Mouse (Mus musculus) regulatory T cell (primary cell): ENCODE results near the gene Ehd2.

ENCODE experiments used
- in situ Hi-C: fragments of 300-600 bp; cut with MboI, MseI; formaldehyde crosslinking; loops from one replicate; pipeline ENCODE4 v1.15.1; 2025; ENCODE audit warnings: high pct_unique_total_duplicates

Ehd2 gene

DNA sequence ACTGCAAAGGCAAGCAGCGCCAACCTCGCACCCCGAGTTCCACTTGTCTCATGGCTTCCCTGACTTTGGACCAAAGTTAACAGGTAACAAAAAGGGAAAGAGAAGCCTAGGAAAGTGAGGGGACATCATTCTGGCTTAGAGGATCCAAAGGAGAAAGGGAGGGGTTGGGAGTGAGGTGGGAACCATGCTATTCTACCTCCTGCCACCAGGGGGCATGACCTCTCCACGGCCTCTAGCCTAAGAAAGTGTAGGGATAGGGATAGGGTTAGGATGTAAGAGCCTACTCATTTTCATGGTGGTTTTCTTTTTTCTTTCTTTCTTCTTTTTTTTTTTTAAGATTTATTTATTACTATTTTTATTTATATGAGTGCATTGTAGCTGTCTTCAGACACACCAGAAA lies 8.5 kb upstream of the Ehd2 start:
- in situ Hi-C loops = no loop called here

DNA sequence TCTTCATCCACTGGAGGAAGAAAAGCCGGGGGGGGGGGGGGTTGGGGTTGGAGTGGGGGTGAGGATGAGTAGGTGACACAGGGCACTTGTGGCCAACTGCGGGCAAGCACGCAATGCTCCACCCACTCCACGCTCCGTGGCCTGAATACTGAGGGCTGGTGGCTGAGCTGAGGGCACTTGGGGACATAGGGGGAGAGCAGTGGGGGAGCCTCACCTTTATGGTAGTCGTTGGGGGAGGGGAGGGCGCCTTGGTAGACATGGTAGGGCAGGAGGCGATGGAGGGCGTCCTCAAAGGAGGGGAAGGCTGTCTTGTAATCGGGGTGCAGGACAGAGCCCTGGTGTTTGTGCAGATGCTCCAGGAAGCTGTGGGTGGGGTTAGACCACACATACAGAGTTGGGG lies 8.1 kb upstream of the Ehd2 start:
- in situ Hi-C loops = no loop called here

DNA sequence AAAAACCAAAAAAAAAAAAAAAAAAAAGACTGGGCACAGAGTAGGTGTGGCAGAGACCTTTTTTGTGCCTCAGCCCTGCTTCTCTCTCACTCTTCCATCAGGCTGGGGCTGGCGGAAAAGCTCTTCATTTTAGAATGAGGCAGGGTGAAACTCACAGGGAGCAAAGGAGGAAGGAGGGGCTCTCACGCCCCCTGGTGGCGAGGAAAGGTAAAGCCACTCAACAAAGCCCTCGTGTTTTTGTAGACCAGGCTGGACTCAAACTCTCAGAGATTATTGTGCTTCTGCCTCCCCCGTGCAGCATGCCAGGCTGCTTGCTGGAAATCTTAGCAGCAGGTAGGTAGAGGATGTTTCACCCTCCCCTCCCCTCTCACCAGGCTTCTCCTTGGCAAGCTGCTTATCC lies 7.3 kb upstream of the Ehd2 start:
- in situ Hi-C loops = no loop called here

DNA sequence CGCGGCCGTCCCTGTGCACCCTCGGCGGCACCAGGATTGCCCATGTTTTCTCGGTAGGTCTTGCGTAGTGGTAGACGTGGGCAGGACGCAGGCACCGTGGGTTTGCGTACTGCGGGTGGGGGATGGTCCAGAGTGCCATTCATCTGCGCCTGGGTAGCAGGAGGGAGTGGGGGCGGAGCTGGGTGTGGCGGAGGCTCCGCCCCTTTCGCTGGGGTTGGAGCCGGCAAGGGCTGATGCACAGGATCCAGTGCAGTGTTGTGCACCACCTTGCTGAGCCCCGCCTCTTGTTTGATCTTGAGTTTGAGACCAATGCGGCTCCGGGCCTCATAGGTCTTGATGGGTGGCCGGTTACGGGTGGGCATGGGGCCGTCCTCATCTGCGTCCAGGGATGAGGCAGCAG lies 4.9 kb upstream of the Ehd2 start:
- in situ Hi-C loops = no loop called here

DNA sequence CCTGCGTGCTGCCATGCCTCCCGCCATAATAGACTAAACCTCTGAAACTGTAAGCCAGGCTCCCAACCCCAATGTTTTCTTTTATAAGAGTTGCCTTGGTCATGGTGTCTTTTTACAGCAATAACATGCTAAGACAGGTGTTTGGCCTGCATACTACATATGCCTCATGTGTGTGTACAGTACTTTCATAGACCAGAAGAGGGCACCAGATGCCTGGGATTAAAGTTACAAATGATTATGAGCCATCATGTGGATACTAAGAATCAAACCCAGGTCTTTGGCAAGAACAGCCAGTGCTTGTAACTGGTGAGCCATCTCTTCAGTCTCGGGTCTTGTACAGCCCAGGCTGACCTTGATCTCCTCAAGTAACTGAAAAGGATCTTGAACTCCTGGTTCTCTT lies 2.3 kb upstream of the Ehd2 start:
- in situ Hi-C loops = no loop called here

DNA sequence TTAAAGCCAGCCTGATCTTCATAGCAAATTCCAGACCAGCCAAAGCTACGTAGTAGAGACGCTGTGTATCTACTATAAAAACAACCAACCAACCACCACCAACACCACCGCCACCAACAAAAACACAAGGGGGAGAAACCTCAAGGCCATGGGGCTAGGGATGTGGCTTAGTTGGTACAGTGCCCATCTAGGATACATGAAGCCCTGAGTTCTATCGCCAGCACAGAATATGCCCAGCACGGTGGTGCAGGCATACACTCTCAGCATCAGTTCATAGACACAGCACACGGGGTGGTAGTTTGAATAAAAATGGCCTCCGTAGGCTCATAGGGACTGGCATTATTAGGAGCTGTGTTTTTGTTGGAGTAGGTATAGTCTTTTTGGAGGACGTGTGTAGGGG lies 955 bp upstream of the Ehd2 start:
- in situ Hi-C loops = no loop called here

DNA sequence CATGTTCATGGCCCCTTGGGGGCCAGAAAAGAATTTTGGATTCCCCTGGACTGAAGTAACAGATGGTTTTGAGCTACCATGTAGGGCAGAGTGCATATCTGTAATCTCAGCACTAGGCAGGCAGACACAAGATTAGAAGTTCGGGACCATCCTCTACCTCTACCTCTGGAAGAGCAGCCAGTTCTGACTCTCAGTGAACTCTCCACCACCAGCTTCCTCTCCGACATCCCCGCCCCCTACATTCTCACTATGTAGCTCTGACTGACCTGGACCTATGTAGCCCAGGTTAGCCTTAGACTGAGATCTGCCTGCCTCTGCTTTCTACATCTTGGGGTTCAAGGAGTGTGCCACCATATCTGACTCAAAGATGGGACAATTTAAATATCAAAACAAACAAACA lies 878 bp downstream of the Ehd2 start:
- in situ Hi-C loops = no loop called here

DNA sequence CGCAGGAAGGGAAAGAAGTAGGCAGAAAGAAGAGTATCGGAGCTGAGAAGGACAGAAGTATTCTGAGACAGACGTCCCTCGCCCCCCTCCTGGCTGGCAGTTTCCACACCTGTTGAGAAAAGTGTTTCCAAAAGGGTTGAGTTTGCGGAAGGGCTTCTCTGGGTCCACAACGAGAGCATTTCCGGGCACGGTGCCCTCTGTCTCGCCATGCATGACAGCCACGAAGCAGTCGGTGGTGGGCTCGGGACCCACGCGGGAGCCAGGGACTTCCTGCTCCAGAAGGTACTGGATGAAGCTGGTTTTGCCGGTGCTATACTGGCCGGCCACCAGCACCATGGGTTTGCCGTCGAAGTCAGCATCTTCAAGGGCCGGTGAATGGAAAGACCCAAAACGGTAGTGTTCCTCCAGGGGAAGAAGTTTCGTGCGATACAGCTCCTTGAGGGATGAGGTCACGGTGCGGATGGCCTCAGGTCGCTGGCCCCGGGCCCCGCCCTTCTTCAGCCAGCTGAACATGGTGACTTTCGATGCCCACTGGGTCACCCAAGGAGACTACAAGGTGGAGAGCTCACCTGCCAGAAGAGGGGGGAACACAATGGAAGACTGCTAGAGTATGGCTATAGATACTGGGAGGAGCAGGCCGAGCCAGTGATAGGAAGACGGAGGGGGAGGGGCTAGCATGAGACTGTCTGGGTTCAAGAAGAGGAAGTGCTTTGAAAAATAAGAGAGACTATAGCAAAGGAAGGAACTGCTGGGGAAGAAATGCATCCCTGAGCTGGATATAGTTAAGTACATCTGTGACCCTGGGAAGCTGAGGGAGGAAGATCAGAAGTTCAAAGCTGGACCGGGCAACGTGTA lies 3.3 kb downstream of the Ehd2 start:
- in situ Hi-C loops = no loop called here

DNA sequence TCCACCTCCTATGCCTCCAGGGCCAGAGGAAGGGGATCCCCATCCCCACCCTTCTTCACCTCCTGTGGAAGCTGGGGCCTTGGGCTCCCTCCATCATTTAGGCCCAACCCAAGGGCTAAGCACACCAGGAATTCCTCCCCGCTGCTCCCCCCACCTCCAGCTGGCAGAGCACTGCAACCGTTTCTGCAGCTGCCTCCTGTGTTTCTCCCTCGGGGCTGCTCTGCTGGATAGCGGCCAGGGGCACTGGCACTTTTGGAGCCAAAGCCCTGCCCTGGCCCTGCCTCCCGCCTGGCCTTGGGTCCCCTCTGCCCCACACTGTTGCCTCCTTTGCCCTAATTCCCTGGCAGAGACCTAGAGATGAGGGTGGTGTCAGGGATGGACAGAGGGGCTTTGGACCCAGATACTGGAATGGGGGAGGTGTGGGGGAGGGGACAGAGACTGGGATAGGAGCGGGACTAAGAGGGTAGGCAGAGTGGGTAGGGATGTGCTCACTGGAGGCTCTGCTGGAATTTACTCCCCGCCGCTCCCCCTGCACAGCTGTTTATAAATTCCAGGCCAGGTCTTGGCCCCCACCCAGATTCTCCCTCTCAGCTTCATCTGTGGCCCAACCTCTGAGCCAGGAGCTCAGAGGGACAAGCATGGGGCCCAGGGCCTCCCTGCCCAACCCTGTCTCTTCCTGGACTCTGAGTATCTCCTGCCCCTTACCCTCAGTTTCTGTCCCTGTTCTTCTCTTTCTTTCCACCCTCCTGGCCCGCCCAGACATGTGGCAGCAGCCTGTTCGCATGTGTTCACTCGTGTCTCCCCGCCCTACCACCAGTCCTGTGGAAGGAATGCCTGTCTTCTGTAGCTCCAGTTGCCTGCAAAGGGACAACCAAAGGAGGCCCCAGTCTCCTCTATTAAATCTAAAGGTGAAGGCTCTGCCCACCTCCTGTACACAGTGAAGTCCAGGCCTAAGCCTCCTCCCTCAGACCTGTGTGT lies 4.8 kb downstream of the Ehd2 start:
- in situ Hi-C loops = no loop called here

DNA sequence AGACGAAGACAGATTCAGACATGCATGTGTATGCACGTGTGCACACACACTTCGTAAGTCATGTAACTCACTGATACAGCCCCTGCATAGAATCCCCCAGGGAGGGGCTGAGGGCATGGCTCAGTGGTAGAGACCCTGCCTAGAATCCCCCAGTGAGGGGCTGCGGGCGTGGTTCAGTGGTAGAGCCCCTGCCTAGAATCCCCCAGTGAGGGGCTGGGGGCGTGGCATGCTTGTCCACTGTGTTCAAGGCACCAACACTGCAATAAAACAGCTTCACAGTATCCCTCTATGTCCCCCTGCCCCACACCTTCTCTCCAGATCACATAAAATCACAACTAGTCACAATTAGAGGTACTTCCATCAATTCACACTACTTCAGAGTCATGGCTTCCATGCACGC lies 5.6 kb downstream of the Ehd2 start:
- in situ Hi-C loops = no loop called here

DNA sequence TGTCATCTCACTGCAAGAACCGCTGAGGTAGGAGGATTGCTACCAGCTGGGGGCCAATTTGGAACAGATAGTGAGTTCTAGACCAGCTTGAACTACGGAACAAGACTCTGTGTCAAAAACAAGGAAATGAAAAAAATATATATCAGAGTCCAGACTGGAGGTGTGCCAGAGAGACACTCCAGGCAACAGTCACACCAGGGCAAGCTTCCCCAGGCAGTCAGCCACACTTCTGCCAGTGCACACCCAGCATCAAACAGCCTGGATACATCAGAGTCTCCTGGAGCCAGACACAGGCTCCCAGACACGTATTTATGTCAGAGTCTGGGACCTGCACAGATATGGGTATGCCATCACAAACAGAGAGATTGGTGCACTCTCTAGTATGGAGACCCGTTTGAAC lies 6.1 kb downstream of the Ehd2 start:
- in situ Hi-C loops = no loop called here

DNA sequence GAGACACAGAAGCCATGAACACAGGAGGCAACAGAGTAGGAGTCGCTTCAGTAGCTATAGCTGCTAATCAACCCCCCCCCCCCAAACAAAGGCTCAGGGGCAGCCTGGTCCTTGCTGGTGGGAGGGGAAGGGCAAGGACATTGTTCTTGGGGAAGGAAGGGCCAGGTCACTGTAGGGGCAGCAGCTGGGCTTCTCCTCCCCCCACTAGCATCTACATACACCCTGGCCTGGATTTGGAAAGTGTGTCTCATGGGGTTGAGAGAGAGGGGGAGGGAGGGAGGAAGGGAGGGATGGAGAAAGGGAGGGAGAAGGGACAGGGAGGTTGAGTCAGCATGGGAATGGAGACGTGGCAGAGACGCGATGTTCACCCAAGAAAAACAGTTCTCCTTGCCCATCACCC lies 6.7 kb downstream of the Ehd2 start:
- in situ Hi-C loops = no loop called here

DNA sequence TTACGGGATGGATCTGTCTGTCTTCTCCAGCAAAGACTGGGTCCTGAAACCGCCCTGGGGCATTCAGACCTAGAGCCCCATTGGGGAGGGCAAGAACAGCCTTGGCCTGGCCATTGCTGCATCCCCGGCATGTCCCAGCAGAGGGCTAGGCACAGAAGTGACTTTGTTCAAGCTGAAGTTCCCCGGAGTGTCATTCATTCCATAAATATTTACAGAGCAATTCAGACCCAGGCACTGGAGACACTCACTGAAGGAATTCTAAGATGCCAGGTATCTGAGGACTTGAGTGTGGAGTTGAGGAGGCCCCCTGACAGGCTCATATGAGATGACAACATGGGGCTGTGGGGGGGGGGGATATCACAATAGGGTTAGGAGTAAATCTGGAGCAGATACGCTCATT lies 11.2 kb downstream of the Ehd2 start:
- in situ Hi-C loops = no loop called here

DNA sequence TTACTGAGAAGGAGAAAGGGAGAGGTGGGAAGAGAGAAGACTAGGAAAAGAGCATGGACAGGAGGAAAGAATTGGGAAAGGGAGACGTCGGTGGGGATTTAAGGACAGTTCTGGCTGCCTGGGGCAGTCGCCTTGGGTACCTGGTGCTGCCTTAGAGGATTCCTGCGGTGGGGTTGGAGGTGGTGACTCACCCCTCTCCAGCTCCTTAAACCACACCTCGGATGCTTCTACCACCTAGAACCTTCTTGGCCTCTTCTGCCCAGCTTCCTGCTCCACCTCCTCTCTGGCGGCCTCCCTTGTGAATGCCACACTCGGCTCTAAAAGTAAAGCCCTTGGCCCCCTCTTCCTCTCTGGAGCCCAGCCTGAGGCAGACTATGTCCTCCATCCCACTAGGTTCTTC lies 11.9 kb downstream of the Ehd2 start:
- in situ Hi-C loops = no loop called here

DNA sequence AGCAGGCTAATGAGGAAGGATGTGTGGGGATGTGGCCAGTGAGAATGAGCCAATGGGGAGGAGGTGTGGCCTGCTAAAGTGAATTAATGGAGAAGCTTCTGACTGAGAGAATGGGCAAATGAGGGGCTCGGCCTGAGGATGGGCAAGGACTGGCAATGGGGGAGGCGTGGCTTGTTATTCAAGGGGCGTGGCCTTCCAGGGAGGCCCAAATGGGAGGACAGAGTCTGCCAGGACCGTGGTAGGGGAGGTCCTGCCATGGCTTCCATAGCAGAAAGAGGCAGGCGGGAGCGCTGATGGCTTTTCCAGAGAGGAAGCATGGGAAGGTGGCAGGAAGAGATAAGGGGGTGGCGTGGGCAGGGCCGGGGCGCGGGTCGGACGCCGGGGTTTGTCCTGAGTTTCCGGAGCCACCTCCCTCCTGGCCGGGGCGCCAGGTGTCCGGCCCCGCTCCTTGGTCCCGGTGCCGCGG lies 12.4 kb downstream of the Ehd2 start:
- in situ Hi-C loops = no loop called here

DNA sequence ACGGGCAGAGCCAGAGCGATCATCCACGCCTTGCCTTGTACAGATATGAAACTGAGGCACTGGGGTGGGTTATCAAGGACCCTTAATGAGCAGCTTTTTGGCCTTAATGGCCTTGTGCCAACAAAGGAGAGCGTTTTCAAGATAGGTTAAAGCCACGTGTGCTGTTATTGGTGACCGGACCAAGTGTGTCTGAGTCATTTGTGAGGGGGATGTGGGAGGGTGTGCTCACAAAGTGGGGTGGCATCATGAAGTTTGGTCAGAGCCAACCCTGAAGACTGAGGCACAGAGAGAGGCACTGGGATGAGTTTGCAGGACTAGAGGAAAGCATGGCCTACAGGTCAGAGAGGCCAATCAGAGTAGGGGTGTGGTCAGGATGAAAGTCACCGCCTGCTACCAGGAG lies 12.9 kb downstream of the Ehd2 start:
- in situ Hi-C loops = no loop called here

DNA sequence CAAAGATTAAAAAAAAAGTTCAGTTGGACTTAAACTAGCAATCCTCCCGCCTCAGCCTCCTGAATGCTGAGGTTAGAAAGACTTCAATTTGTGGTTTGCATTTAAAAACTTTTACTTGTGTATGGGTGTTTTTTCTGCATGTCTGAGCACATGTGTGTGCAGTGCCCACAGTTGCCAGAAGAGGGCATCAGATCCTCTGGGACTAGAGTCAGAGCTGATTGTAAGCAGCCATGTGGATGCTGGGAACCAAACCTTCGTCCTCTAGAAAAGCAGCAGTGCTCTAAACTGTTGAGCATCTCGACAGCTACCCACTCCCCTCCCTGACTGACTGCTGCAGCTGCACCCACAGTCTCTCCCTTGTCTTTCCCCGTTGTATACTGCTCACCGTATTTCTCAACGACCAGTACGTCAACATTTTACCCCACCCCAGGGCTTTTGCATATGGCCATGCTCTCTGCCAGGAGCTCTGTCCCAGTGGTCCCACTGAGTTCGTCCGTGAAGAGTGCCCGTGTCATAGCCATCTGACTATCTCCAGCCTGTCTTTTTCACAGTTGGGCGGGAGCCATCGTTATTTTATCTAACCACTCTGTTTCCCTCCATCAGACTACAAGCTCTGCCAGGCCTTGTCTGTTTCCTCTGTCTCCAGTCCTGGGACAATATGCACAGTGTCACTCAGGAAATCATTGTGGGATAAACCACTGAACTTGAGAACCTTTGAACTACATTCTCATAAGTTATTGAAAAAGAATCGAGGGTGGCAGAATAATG lies 13.9 kb downstream of the Ehd2 start:
- in situ Hi-C loops = no loop called here

DNA sequence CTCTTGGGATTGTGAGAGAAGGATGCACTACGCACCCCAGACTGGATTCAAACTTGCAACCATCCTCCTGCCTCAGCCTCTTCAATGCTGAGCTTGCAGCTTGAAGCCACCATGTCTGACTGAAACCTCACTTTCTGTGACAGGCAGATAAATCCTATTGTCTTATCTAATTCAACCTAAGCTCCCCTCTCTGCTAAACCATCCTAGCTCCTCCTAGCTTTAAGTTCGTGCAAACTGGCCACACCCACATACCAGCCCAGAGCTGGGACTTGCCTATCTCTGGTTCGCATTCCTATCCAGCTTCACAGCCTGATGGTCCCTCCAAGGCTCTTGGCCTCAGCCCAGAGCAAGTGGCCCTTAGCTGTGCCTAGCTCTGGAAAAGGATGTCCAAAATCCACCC lies 15.0 kb downstream of the Ehd2 start:
- in situ Hi-C loops = no loop called here

DNA sequence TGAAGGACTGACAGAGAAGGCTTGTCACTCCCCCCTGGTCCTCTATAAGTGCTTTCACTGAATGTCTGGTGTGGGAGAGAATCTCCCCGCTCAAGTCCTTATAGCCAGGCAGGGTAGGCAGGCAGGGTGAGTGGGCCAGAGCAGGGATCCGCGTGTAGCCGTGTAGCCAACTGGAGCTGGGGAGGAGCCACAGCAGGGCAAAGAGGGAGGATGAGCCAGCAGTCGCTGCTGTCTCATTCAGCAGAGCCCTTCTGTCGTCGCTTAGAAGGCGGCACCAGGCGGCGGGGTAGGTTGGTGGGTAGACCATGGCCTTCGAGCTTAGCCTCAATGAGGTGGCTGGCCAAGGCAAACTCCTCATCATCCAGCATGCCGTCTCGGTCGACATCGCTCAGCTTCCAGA lies 17.4 kb downstream of the Ehd2 start:
- in situ Hi-C loops = no loop called here

DNA sequence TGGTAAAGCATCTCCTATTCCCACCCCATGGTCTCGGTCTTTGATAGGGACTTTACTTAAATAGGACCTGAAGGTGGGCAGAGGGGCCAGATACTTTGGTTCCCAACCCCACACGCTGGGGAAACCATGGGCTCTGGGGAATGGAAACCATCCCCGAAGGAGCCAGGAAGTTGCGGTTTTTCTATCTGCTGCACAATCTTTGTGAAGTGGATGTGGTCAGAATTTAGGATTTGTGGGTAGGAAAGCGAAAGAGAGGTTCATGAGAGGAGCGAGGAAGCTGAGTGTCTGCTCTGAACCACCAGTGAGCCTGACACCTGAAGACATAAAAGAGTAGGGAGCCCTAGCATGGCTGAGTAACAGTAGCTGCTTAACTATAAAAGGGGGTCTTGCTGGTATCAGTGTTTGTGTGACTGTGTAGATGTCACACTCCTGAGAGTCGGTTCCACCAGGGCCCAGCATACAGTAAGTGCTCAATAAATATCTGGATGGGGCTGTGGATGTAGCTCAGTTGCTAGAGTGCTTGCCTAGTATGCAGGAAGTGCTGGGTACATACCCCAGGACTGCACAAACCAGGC lies 18.1 kb downstream of the Ehd2 start:
- in situ Hi-C loops = no loop called here

DNA sequence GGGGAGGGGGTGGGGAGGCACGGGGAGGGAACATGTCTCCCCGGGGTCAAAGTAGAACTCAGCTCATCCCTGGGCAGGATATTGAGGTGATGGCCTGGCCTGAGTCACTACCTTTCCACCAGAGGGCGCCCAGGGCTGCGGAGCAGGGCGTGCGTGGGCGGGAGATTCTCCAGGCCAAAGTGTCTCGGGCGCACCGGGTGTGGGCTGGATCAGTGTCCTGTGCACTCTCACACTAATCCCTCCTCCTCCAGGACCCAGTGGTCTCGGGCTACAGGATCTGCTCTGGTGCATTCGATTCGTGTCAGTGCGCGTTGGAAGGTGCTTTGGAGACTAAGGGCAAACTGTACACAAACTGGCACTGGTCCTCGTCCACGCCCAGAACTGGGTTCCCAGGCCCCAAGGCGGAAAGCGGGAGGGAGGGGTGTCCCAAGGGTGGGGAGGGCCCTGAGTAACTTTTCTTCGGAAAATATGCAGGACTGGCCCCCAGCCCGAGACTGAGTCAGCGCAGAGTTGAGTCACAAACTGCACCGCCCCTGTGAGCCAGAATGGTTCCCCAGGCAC lies 18.9 kb downstream of the Ehd2 start:
- in situ Hi-C loops = no loop called here
